Mouse (Mus musculus) C2C12 (cell line): Measurements from ENCODE around the gene 4930412O13Rik. TPM values are rescaled to one million over a fixed set of nuclear protein-coding genes. Genes with fewer than 3 reads are reported as not detected.

Experiments
- H3K27me3 ChIP-seq: one replicate; pipeline ENCODE4 v1.6.1; 2011; ENCODE audit not compliant: control insufficient read depth, insufficient read depth, insufficient read length
- H3K36me3 ChIP-seq: one replicate; pipeline ENCODE4 v1.6.1; 2011; ENCODE audit not compliant: control insufficient read depth, insufficient read depth
- H3K4me3 ChIP-seq: one replicate; pipeline ENCODE4 v1.5.1; 2011; ENCODE audit warnings: mild to moderate bottlenecking, control low read depth; ENCODE audit not compliant: poor library complexity, insufficient read depth, severe bottlenecking
- H3K79me2 ChIP-seq: one replicate; pipeline ENCODE4 v1.6.1; 2011; ENCODE audit not compliant: control insufficient read depth, insufficient read depth
- H3K79me3 ChIP-seq: one replicate; pipeline ENCODE4 v1.6.1; 2011; ENCODE audit warnings: low read depth, control low read depth
- H3ac ChIP-seq: one replicate; pipeline ENCODE3; 2011; ENCODE audit warnings: low read depth; ENCODE audit not compliant: control insufficient read depth, insufficient read length
- CEBPB ChIP-seq: IDR thresholded peaks from one replicate; pipeline ENCODE4 v1.6.1; 2011; ENCODE audit warnings: low read depth, mild to moderate bottlenecking, control low read depth, moderate library complexity
- CTCF ChIP-seq: IDR thresholded peaks from one replicate; pipeline ENCODE4 v1.5.1; 2011; ENCODE audit not compliant: control insufficient read depth, insufficient read depth, insufficient read length
- FOSL1 ChIP-seq: IDR thresholded peaks from one replicate; pipeline ENCODE4 v1.8.0; 2011; ENCODE audit warnings: mild to moderate bottlenecking, low read length; ENCODE audit not compliant: poor library complexity, insufficient read depth, severe bottlenecking
- MAX ChIP-seq: IDR thresholded peaks from one replicate; pipeline ENCODE4 v1.6.1; 2011; ENCODE audit warnings: mild to moderate bottlenecking, control low read depth
- MYOD1 ChIP-seq: IDR thresholded peaks from one replicate; pipeline ENCODE4 v1.6.1; 2011; ENCODE audit warnings: low read depth; ENCODE audit not compliant: control insufficient read depth, insufficient read length
- MYOG ChIP-seq: IDR thresholded peaks from one replicate; pipeline ENCODE4 v1.6.1; 2011; ENCODE audit not compliant: control insufficient read depth, insufficient read length; ENCODE audit errors: extremely low read depth
- USF1 ChIP-seq: IDR thresholded peaks from one replicate; pipeline ENCODE4 v1.6.1; 2011; ENCODE audit warnings: low read depth, mild to moderate bottlenecking, control low read depth, moderate library complexity
- polyA plus RNA-seq: library from polyadenylated mRNA; unstranded; fragments of >200 nt; fragmentation: generic; extraction: Trizol; gene quantifications from one replicate; pipeline ENCODE4 v1.2.1, GENCODE M21; 2012; ENCODE audit warnings: missing spikeins

Gene 4930412O13Rik
- polyA plus RNA-seq, 1 experiment, result not detected

- H3K36me3 ChIP-seq, result no peaks in the 10 kb centered on the region
- H3K79me3 ChIP-seq, result no peaks in the 10 kb centered on the region
- H3K79me2 ChIP-seq, result no peaks in the 10 kb centered on the region
- H3K27me3 ChIP-seq, result no peaks in the 10 kb centered on the region
- no peak overlapping the region for H3ac ChIP-seq
- no peak overlapping the region for H3K4me3 ChIP-seq
- no peak for TF ChIP-seq FOSL1
Measured at GRCm38 (mm10) chr2:9897846-9898245, 16.8 kb downstream of the 4930412O13Rik start.

GRCm38 (mm10) chr2:9903854-9904560 is 23.0 kb downstream of the 4930412O13Rik start:
- no peak overlapping the region for H3K4me3 ChIP-seq
- H3K27me3 ChIP-seq, result no peaks in the 10 kb centered on the region
- no peaks in the 10 kb centered on the region for H3K36me3 ChIP-seq
- no peak overlapping the region for H3ac ChIP-seq
- TF ChIP-seq CEBPB (no peak), FOSL1 (no peak), USF1 (no peak), MAX (no peak)
- H3K79me3 ChIP-seq, result no peaks in the 10 kb centered on the region
- no peaks in the 10 kb centered on the region for H3K79me2 ChIP-seq

- H3K79me3 ChIP-seq, result no peaks in the 10 kb centered on the region
- H3K27me3 ChIP-seq, result no peaks in the 10 kb centered on the region
- no peaks in the 10 kb centered on the region for H3K36me3 ChIP-seq
- H3K79me2 ChIP-seq, result no peaks in the 10 kb centered on the region
- H3ac ChIP-seq, result no peak overlapping the region
- H3K4me3 ChIP-seq, result no peak overlapping the region
- TF ChIP-seq CEBPB, result no peak
- TF ChIP-seq CTCF, result no peak
- TF ChIP-seq MYOD1, result no peak
- no peak for TF ChIP-seq MAX
- no peak for TF ChIP-seq MYOG
- no peak for TF ChIP-seq FOSL1
- no peak for TF ChIP-seq USF1
Measured at GRCm38 (mm10) chr2:9905995-9906394, 24.9 kb downstream of the 4930412O13Rik start.

- TF ChIP-seq USF1 (no peak), FOSL1 (no peak), MYOG (no peak), CTCF (no peak), MAX (no peak), CEBPB (no peak), MYOD1 (no peak)
- no peak overlapping the region for H3ac ChIP-seq
- H3K79me2 ChIP-seq, result no peaks in the 10 kb centered on the region
- no peaks in the 10 kb centered on the region for H3K79me3 ChIP-seq
- peaks cover 12% of the 10 kb centered on the region for H3K36me3 ChIP-seq
- no peak overlapping the region for H3K4me3 ChIP-seq
- H3K27me3 ChIP-seq, result no peaks in the 10 kb centered on the region
Measured at GRCm38 (mm10) chr2:9917602-9918001, 36.5 kb downstream of the 4930412O13Rik start.

GRCm38 (mm10) chr2:9918691-9919471 is 37.8 kb downstream of the 4930412O13Rik start:
- TF ChIP-seq CEBPB, result no peak
- TF ChIP-seq USF1, result no peak

GRCm38 (mm10) chr2:9926194-9926904 is 45.3 kb downstream of the 4930412O13Rik start:
- peaks cover 4% of the 10 kb centered on the region for H3K36me3 ChIP-seq
- TF ChIP-seq MYOD1 (no peak), MAX (no peak), FOSL1 (no peak), USF1 (no peak), MYOG (no peak), CEBPB (no peak), CTCF (no peak)
- no peak overlapping the region for H3ac ChIP-seq
- no peaks in the 10 kb centered on the region for H3K79me2 ChIP-seq
- H3K4me3 ChIP-seq, result no peak overlapping the region
- H3K27me3 ChIP-seq, result no peaks in the 10 kb centered on the region
- no peaks in the 10 kb centered on the region for H3K79me3 ChIP-seq

More at GRCm38 (mm10) chr2:9918691-9919471, 37.8 kb downstream of the 4930412O13Rik start:
- H3K27me3 ChIP-seq, result no peaks in the 10 kb centered on the region
- H3K36me3 ChIP-seq, result peaks cover 14% of the 10 kb centered on the region
- H3K4me3 ChIP-seq, result no peak overlapping the region
- H3K79me3 ChIP-seq, result no peaks in the 10 kb centered on the region
- H3K79me2 ChIP-seq, result no peaks in the 10 kb centered on the region
- no peak overlapping the region for H3ac ChIP-seq
